Mouse (Mus musculus) liver, postnatal 0 days (tissue): ENCODE data around the gene Ccl5. TPM values are rescaled to one million over a fixed set of nuclear protein-coding genes. Genes with fewer than 3 reads are reported as not detected.

ENCODE experiments used
- ATAC-seq: fragments of 200-750 bp; cut with Nextera tagmentation; 2 replicates; pipeline ENCODE4 v1.8.0; 2017; ENCODE audit warnings: mild to moderate bottlenecking, moderate library complexity
- DNase-seq: peaks from one replicate; pipeline ENCODE4 v3.0.0-alpha.2; 2016
- H3K27ac ChIP-seq: fragments of 300-500 bp; sonication (generic); 2 replicates; pipeline ENCODE4 v1.5.1; 2014; ENCODE audit warnings: antibody characterized with exemption, moderate library complexity, mild to moderate bottlenecking, low read depth
- H3K27me3 ChIP-seq: fragments of 300-500 bp; sonication (generic); 2 replicates; pipeline ENCODE4 v1.6.1; 2014; ENCODE audit warnings: low read length, control low read depth, mixed read lengths; ENCODE audit not compliant: insufficient read depth
- H3K36me3 ChIP-seq: fragments of 300-500 bp; sonication (generic); replicated peaks from 2 replicates; pipeline ENCODE4 v1.6.1; 2014; ENCODE audit warnings: mild to moderate bottlenecking, control low read depth, low read length, moderate library complexity, mixed read lengths; ENCODE audit not compliant: insufficient read depth
- H3K4me1 ChIP-seq: fragments of 300-500 bp; sonication (generic); 2 replicates; pipeline ENCODE4 v1.6.1; 2014; ENCODE audit warnings: antibody characterized with exemption, mild to moderate bottlenecking, control low read depth; ENCODE audit not compliant: insufficient read depth
- H3K4me2 ChIP-seq: fragments of 300-500 bp; sonication (generic); 2 replicates; pipeline ENCODE4 v1.6.1; 2014; ENCODE audit warnings: low read depth, mild to moderate bottlenecking, low read length, moderate library complexity, mixed read lengths
- H3K4me3 ChIP-seq: fragments of 300-500 bp; sonication (generic); 2 replicates; pipeline ENCODE4 v1.5.1; 2014; ENCODE audit warnings: low read depth, low read length
- H3K9ac ChIP-seq: fragments of 300-500 bp; sonication (generic); replicated peaks from 2 replicates; pipeline ENCODE4 v1.6.1; 2014; ENCODE audit warnings: mild to moderate bottlenecking, moderate library complexity
- H3K9me3 ChIP-seq: fragments of 300-500 bp; sonication (generic); 2 replicates; pipeline ENCODE4 v1.6.1; 2016; ENCODE audit warnings: mild to moderate bottlenecking, control low read depth, low read length, mixed read lengths
- CTCF ChIP-seq: sonication (generic); IDR thresholded peaks from 2 replicates; pipeline ENCODE4 v1.5.1; 2016; ENCODE audit warnings: antibody characterized with exemption, low read depth
- EP300 ChIP-seq: IDR thresholded peaks from 2 replicates; pipeline ENCODE4 v1.6.1; 2016; ENCODE audit warnings: antibody characterized with exemption, low read depth, mild to moderate bottlenecking
- WGBS: fragments of 180-500 bp; shearing (Covaris S2); extraction: QIAGEN DNeasy Blood & Tissue Kit; methylation state at CpG from one replicate; pipeline ENCODE4 v1.1.7; 2014; ENCODE audit not compliant: insufficient replicate concordance; 5-methylcytosine and 5-hydroxymethylcytosine counted together
- polyA plus RNA-seq: library from polyadenylated mRNA; unstranded; fragments of >200 nt; fragmentation: Nextera tagmentation; extraction: Ambion mirVana; gene quantifications from 2 replicates; pipeline ENCODE4 v1.2.1, GENCODE M21; 2015

The Ccl5 gene
- polyA plus RNA-seq, 1 experiment from 2014 or later = 12.7 TPM

- TF ChIP-seq CTCF (no peak), EP300 (no peak)
- peak overlapping the region; percentile 66 for H3K27ac ChIP-seq
These were observed 39.9 kb upstream of the Ccl5 start for GRCm38 (mm10) chr11:83570189-83570588.

GRCm38 (mm10) chr11:83569249-83569648 is 38.9 kb upstream of the Ccl5 start:
- TF ChIP-seq EP300 (no peak), CTCF (no peak)
- H3K4me3 ChIP-seq = no peak overlapping the region
- no peaks in the 10 kb centered on the region for H3K9me3 ChIP-seq
- H3K9ac ChIP-seq = no peak overlapping the region
- WGBS = 37% methylated on average over 7 of the region's 7 CpGs
- no peak for DNase-seq
- no peak for ATAC-seq
- H3K27me3 ChIP-seq = no peaks in the 10 kb centered on the region
- no peak overlapping the region for H3K4me2 ChIP-seq
- H3K36me3 ChIP-seq = no peaks in the 10 kb centered on the region
- peaks cover 14% of the 10 kb centered on the region for H3K4me1 ChIP-seq
- H3K27ac ChIP-seq = peak overlapping the region; percentile 66; the same call in 1 of the 2 replicates

More at GRCm38 (mm10) chr11:83570189-83570588, 39.9 kb upstream of the Ccl5 start:
- H3K4me3 ChIP-seq = no peak overlapping the region
- H3K36me3 ChIP-seq = no peaks in the 10 kb centered on the region
- no peak for ATAC-seq
- no peak overlapping the region for H3K4me2 ChIP-seq
- H3K9me3 ChIP-seq = no peaks in the 10 kb centered on the region
- H3K27me3 ChIP-seq = no peaks in the 10 kb centered on the region
- H3K4me1 ChIP-seq = peaks cover 14% of the 10 kb centered on the region
- H3K9ac ChIP-seq = no peak overlapping the region
- DNase-seq = no peak
- 19% methylated on average over 2 of the region's 2 CpGs for WGBS

DNA sequence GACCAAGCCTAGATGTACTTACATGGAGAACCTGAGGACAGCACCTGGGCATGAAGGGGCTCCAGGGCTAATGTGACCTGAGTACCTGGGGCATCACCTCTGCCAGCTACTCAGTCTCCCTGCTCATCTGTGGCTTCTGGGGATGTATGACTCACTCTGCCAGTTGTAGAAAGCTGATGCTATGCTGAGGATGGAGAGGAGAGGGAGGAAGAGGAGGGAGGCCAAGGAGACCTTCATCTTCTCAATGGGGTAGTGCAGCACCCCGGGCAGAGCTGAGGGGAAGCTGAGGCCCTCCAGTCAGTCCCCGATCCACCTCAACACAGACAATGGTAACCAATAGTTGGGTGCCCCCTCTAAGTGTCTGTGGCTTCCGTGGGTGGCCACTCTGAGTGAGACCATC is 38.5 kb upstream of the Ccl5 start:
- Histone ChIP-seq H3K4me1 (peaks cover 17% of the 10 kb centered on the region), H3K9ac (no peak overlapping the region), H3K36me3 (no peaks in the 10 kb centered on the region), H3K4me2 (no peak overlapping the region), H3K27ac (no peak overlapping the region), H3K9me3 (no peaks in the 10 kb centered on the region), H3K27me3 (no peaks in the 10 kb centered on the region), H3K4me3 (no peak overlapping the region)
- 53% methylated on average over 3 of the region's 3 CpGs for WGBS
- TF ChIP-seq CTCF = no peak
- TF ChIP-seq EP300 = no peak
- ATAC-seq (no peak), DNase-seq (no peak)

- Histone ChIP-seq H3K4me3 (no peak overlapping the region), H3K27ac (no peak overlapping the region), H3K36me3 (no peaks in the 10 kb centered on the region), H3K27me3 (no peaks in the 10 kb centered on the region), H3K9me3 (no peaks in the 10 kb centered on the region), H3K9ac (no peak overlapping the region), H3K4me1 (peaks cover 22% of the 10 kb centered on the region), H3K4me2 (no peak overlapping the region)
- ATAC-seq (no peak), DNase-seq (no peak)
- 74% methylated on average over 9 of the region's 9 CpGs for WGBS
- no peak for TF ChIP-seq EP300
- no peak for TF ChIP-seq CTCF
These were observed 37.7 kb upstream of the Ccl5 start for GRCm38 (mm10) chr11:83568061-83568460.

GRCm38 (mm10) chr11:83567311-83567710 is 37.0 kb upstream of the Ccl5 start:
- DNase-seq = no peak
- Histone ChIP-seq H3K4me3 (no peak overlapping the region), H3K27me3 (no peaks in the 10 kb centered on the region), H3K9me3 (no peaks in the 10 kb centered on the region), H3K27ac (no peak overlapping the region), H3K36me3 (no peaks in the 10 kb centered on the region), H3K4me2 (no peak overlapping the region), H3K9ac (no peak overlapping the region), H3K4me1 (peaks cover 23% of the 10 kb centered on the region)
- WGBS = 73% methylated on average over 7 of the region's 7 CpGs
- ATAC-seq = no peak
- TF ChIP-seq EP300 = no peak
- no peak for TF ChIP-seq CTCF

DNA sequence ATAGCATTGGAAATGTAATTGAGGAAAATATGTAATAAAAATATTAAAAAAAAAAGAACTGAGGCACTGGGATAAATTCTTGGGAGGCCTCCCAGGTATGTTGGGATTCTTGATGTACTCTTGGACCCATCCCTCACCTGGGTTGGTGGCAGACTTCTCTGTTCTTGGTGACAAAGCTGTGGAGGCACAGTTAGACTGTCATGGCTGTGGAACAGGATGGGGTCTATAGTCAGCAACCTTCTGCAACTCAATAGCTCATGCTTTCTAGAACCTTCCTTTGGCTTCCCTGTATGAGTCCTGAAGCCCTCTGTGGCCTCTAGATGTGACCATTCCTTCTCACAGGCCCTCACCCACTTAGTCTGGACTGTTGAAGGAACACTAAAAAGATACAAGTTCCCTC is 36.3 kb upstream of the Ccl5 start:
- ATAC-seq (no peak), DNase-seq (no peak)
- Histone ChIP-seq H3K9ac (no peak overlapping the region), H3K4me2 (no peak overlapping the region), H3K27me3 (no peaks in the 10 kb centered on the region), H3K4me3 (no peak overlapping the region), H3K9me3 (no peaks in the 10 kb centered on the region), H3K36me3 (no peaks in the 10 kb centered on the region), H3K27ac (no peak overlapping the region), H3K4me1 (peaks cover 27% of the 10 kb centered on the region)
- TF ChIP-seq CTCF (no peak), EP300 (no peak)

GRCm38 (mm10) chr11:83563754-83564153 is 33.4 kb upstream of the Ccl5 start:
- H3K27me3 ChIP-seq = no peaks in the 10 kb centered on the region

More at GRCm38 (mm10) chr11:83563754-83564153, 33.4 kb upstream of the Ccl5 start:
- TF ChIP-seq EP300 (no peak), CTCF (no peak)
- Histone ChIP-seq H3K4me2 (no peak overlapping the region), H3K4me1 (peaks cover 13% of the 10 kb centered on the region), H3K27ac (no peak overlapping the region), H3K9ac (no peak overlapping the region), H3K9me3 (no peaks in the 10 kb centered on the region), H3K36me3 (no peaks in the 10 kb centered on the region), H3K4me3 (no peak overlapping the region)
- ATAC-seq (peak; percentile 47; the same call in 1 of the 2 replicates), DNase-seq (no peak)
- WGBS = 67% methylated on average over 2 of the region's 2 CpGs
